Mouse (Mus musculus) layer of hippocampus, adult 2 months (tissue): Measurements from ENCODE around the gene 1700029P11Rik. TPM values are rescaled to one million over a fixed set of nuclear protein-coding genes. Genes with fewer than 3 reads are reported as not detected.

ENCODE experiments used
- DNase-seq, 2 experiments: peaks; one replicate each; pipeline ENCODE4 v3.0.0; 2022; ENCODE audit warnings: low spot score in 2 of 2
- H3K27ac ChIP-seq: fragments of 200-600 bp; 2 replicates; pipeline ENCODE4 v1.8.1; 2022
- H3K4me3 ChIP-seq: fragments of 200-600 bp; 2 replicates; pipeline ENCODE4 v1.8.1; 2022; ENCODE audit warnings: mild to moderate bottlenecking
- CTCF ChIP-seq: fragments of 200-600 bp; conservative IDR thresholded peaks from 2 replicates; pipeline ENCODE4 v1.8.1; 2022; ENCODE audit warnings: antibody characterized with exemption, mild to moderate bottlenecking, moderate library complexity
- total RNA-seq, 2 experiments: library from RNA; stranded (reverse); gene quantifications; 2 replicates each; pipeline ENCODE4 v1.2.3; 2021

1700029P11Rik gene
- total RNA-seq, 2 experiments from 2014 or later = not detected

- no peak overlapping the region for H3K4me3 ChIP-seq
- H3K27ac ChIP-seq = no peak overlapping the region
- TF ChIP-seq CTCF = no peak
- no peak for DNase-seq
Measured at GRCm38 (mm10) chr15:81949476-81950131, 30.7 kb upstream of the 1700029P11Rik start.

GRCm38 (mm10) chr15:81950716-81951115 lies 29.6 kb upstream of the 1700029P11Rik start:
- Histone ChIP-seq H3K27ac (no peak overlapping the region), H3K4me3 (no peak overlapping the region)
- TF ChIP-seq CTCF = no peak
- no peak for DNase-seq

GRCm38 (mm10) chr15:81951159-81951558 lies 29.2 kb upstream of the 1700029P11Rik start:
- TF ChIP-seq CTCF = 0 out of 2 replicates have a peak, but pooled peaks have one; percentile 10
- DNase-seq = no peak
- Histone ChIP-seq H3K4me3 (no peak overlapping the region), H3K27ac (no peak overlapping the region)

GRCm38 (mm10) chr15:81952310-81952709 lies 28.0 kb upstream of the 1700029P11Rik start:
- Histone ChIP-seq H3K4me3 (no peak overlapping the region), H3K27ac (no peak overlapping the region)
- peak; percentile 39 for TF ChIP-seq CTCF
- DNase-seq = no peak

GRCm38 (mm10) chr15:81954151-81954583 lies 26.2 kb upstream of the 1700029P11Rik start:
- no peak overlapping the region for H3K27ac ChIP-seq
- no peak overlapping the region for H3K4me3 ChIP-seq
- no peak for DNase-seq
- no peak for TF ChIP-seq CTCF

GRCm38 (mm10) chr15:81954716-81955115 lies 25.6 kb upstream of the 1700029P11Rik start:
- DNase-seq = no peak
- 0 out of 2 replicates have a peak, but pooled peaks have one; percentile 12 for TF ChIP-seq CTCF
- no peak overlapping the region for H3K27ac ChIP-seq
- H3K4me3 ChIP-seq = no peak overlapping the region

GRCm38 (mm10) chr15:81955414-81955813 lies 24.9 kb upstream of the 1700029P11Rik start:
- Histone ChIP-seq H3K4me3 (no peak overlapping the region), H3K27ac (no peak overlapping the region)
- no peak for TF ChIP-seq CTCF
- DNase-seq = no peak

GRCm38 (mm10) chr15:81956457-81956856 lies 23.9 kb upstream of the 1700029P11Rik start:
- Histone ChIP-seq H3K27ac (peak overlapping the region; percentile 99), H3K4me3 (no peak overlapping the region)
- TF ChIP-seq CTCF = peak; percentile 91
- DNase-seq = peak; percentile 50 to 67

GRCm38 (mm10) chr15:81957598-81957997 lies 22.7 kb upstream of the 1700029P11Rik start:
- no peak for TF ChIP-seq CTCF
- DNase-seq = no peak
- Histone ChIP-seq H3K4me3 (peak overlapping the region; percentile 69; the same call in 1 of the 2 replicates), H3K27ac (peak overlapping the region; percentile 99)

GRCm38 (mm10) chr15:81958906-81959305 lies 21.4 kb upstream of the 1700029P11Rik start:
- TF ChIP-seq CTCF = no peak
- peak overlapping the region; percentile 69 for H3K4me3 ChIP-seq
- DNase-seq = no peak
- peak overlapping the region; percentile 99 for H3K27ac ChIP-seq

- peak; percentile 96 to 98 for DNase-seq
- H3K4me3 ChIP-seq = peak within 1 kb of the TSS; percentile 69
- H3K27ac ChIP-seq = peak within 1 kb of the TSS; percentile 99
- TF ChIP-seq CTCF = peak; percentile 79
Measured at GRCm38 (mm10) chr15:81960171-81961077, 19.9 kb upstream of the 1700029P11Rik start, which contains the start of gene Pmm1. Gene Pmm1, minus strand, starts transcription at chr15:81960930.

- Histone ChIP-seq H3K4me3 (peak overlapping the region; percentile 69), H3K27ac (peak overlapping the region; percentile 77)
- DNase-seq = no peak
- TF ChIP-seq CTCF = no peak
Measured at GRCm38 (mm10) chr15:81961078-81961451, 19.3 kb upstream of the 1700029P11Rik start.

- no peak for DNase-seq
Measured at GRCm38 (mm10) chr15:81964262-81964661, 16.1 kb upstream of the 1700029P11Rik start.

More at GRCm38 (mm10) chr15:81964262-81964661, 16.1 kb upstream of the 1700029P11Rik start:
- TF ChIP-seq CTCF = no peak
- Histone ChIP-seq H3K4me3 (no peak overlapping the region), H3K27ac (no peak overlapping the region)
